Mouse (Mus musculus): Measurements from ENCODE around the gene Zbtb42.

Gene Zbtb42

DNA sequence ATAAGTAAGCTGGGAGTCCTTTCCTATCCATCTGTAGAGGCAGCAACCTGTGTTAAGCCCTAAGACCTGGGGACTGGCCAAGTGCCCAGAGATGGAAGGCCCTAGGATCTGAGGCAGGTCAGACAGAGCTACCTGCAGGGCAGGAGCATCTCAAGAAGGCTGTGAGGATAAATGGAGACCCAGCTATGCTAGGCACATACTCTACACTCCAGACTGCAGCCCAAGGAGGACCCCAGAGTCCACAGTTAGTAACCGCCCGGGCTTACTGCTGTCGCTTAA lies 17.4 kb upstream of the Zbtb42 start:
- ATAC-seq (ENCODE audit: low TSS enrichment), result no peak

DNA sequence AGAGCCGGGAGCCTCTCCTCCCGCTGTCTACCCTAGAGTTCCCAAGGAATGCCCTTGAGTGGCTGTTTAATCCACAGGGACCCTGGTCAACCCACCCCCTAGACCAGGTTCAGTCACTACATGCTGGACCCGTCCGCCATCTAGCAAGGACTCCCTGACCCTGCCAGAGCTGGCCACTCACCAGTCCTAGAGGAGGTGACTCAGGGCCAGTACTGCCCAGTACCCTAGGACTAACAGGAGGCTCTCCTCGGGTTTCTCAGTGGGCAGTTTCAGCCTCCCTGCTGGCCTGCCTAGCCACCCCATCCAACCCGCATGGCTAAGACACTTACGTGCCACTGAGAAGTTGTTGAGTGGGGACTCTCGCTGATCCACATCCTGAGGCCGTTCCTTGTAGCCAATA lies 16.8 kb upstream of the Zbtb42 start:
- no peak for ATAC-seq (ENCODE audit: low TSS enrichment)

GRCm38 (mm10) chr12:112663303-112663702 lies 15.3 kb upstream of the Zbtb42 start:
- no peak for ATAC-seq (ENCODE audit: low TSS enrichment)

DNA sequence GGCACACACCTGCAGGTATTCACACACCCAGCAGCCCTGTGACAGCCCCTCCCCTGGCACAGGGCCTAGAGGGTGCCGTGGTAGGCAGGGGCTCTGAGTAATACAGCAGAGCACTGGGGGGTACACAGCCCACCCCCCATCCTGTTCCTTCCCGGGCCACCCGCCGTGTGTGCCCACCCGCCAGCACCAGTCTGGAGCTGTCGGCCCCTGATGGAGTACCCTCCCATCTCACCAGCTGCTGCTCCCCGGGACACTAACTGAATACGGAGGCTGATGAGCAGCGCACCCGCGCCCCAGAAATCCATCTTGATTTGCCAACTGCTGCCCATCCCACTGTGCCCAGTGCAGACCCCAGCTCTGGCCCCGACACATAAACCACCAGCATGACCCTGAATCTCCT lies 14.9 kb upstream of the Zbtb42 start:
- ATAC-seq (ENCODE audit: low TSS enrichment), result no peak

DNA sequence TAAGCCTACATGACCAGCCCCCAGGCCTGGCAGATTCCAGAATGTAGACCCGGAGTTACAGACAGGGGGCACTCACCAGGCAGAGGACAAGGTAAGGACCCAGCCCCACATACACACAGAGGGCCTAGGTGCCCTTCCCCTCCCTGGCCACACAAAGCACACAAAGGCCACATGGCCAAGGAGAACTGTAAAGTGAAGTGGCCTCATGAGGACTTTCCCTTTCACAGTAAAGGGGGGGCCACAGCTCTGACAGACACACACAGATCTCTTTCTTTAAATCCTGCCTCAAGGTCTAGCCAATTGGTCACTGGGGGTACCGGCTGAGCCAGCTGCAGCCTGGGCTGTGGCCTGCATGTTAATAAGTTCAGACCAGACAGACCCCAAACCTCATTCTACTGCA lies 14.5 kb upstream of the Zbtb42 start:
- no peak for ATAC-seq (ENCODE audit: low TSS enrichment)

DNA sequence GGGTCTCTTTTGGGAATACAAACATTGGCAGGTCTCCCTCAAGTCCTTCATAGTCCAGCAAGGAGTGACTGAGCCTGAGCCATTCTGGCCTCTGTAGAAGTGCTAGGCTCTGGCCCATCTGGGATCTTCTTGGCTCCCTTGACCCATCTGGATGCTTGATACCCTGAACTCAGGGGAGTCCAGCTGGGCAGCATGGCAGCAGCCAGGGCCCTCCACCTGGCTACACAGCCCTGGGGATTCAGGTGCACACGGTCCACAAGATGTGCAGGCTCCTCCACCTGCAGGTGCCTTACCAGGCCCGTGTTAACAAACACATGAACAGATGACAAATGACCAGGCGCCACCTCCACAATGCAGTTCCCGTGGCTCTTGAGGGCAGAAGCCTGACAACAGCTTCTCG lies 14.0 kb upstream of the Zbtb42 start:
- ATAC-seq (ENCODE audit: low TSS enrichment), result no peak

- peak; percentile 33 for ATAC-seq (ENCODE audit: low TSS enrichment)
Measured at GRCm38 (mm10) chr12:112665445-112665844, 13.2 kb upstream of the Zbtb42 start.

DNA sequence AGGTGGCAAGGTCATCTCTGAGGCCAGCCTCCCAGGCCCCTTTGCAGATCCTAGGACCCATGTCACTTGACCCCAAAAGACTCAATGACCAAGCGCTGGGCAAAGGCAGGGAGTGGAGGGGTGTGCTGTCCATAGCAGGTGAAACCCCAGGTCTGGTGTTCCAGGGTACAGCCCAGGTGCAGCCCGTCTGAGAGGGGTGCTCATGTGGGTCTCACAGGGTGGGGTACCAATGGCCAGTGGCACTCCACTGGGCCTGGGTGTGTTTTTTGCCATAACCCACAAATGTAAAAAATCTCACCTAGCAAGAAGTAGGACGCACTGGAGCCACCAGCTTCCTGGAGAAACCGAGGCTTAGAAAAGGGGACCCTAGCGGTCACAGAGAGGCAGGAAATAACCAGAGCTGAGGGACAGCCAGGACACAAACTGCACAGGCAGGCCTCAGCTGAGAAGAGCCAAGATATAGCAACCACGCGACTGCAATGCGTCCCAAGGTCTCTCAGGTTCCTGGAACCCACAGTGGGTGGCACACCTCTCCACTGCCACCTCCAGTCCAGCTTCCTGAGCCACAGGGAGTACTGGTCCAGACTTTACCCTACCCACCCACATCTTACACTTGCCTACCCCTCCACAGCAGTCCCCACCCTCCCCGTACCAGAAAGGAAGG lies 12.6 kb upstream of the Zbtb42 start:
- 0 out of 2 replicates have a peak, but pooled peaks have one; percentile 1 for ATAC-seq (ENCODE audit: low TSS enrichment)

DNA sequence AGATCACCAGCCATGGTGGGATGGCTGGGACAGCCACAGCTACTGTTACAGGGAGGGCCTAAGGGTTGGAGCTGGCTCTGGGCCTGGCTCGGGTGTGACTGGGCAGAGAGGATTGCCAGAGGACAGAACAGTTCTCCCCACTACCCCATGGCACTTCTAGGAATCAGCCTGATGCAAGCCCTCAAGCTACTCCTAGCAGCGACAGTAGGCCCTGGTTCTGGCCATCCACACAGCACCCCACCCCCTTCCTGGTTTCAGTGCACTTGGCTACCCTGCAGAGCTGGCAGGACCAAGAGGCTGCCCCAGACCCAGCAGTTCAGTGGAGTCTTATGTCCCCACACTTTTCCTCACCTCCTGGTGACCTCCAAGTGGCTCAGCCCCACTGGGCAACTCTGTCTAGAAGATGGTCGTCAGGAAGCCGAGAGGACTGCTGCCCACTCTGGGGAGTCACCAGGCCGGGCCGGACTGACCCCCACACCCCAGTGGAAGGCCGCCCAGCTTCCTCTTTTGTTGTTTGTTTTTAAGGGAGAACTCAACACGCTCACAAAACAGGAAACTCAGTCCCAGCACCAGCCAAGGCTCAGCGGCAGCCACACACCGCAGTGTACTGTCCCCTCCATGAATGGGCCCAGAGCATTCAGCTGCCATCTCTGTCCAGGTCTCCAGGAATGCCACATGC lies 10.9 kb upstream of the Zbtb42 start:
- ATAC-seq (ENCODE audit: low TSS enrichment), result no peak

DNA sequence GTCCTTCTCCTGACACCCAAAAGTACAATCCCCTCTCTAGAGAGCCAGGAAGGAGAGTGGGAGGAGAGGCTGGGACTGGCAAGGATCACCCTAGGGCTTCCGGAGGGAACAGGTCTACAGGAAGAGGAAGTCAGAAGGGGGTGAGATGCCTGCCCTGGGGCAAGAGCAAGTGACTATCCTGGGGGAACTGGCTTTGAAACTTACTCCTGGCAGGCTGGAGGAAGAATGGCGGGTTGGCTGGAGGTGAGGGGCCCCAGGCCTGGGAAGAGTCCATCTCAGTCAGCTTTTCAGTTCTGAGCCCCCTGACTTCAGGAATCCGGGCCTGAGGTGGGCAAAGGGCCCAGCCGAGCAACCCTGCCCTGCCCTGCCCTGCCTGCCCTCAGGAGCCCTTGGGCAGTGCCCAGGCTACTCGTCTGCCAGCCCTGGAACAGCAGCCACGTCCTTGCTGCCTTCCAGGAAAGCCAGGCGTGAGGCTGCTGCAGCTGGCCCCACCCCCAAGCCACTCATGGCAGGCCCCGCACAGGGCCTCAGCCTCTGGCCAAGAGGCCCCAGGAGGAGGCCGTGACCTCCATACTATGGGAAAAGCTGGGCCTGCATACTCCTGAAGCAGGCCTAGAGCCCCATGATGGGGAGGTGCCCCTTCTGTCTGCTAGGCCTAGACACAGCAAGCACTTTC lies 7.8 kb upstream of the Zbtb42 start:
- ATAC-seq (ENCODE audit: low TSS enrichment), result no peak

DNA sequence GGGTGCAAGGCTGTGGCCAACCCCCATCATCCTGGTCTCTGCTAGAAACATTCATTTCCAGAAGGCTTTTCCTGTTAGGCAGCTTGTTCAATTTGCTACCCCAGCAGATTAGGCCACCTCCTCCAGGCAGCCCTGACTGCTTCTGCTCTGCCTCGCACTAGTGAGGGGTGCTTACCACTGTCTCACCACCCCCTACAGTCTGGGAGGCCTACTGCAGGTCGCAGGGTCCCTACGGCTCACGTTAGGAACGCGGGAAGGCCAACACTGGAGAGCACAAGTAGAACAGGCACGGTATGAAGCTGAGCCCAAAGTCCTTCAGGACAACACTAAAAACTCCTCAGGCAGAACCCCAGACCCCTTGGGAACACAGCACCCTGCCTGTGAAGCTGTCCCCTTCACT lies 6.7 kb upstream of the Zbtb42 start:
- no peak for ATAC-seq (ENCODE audit: low TSS enrichment)

DNA sequence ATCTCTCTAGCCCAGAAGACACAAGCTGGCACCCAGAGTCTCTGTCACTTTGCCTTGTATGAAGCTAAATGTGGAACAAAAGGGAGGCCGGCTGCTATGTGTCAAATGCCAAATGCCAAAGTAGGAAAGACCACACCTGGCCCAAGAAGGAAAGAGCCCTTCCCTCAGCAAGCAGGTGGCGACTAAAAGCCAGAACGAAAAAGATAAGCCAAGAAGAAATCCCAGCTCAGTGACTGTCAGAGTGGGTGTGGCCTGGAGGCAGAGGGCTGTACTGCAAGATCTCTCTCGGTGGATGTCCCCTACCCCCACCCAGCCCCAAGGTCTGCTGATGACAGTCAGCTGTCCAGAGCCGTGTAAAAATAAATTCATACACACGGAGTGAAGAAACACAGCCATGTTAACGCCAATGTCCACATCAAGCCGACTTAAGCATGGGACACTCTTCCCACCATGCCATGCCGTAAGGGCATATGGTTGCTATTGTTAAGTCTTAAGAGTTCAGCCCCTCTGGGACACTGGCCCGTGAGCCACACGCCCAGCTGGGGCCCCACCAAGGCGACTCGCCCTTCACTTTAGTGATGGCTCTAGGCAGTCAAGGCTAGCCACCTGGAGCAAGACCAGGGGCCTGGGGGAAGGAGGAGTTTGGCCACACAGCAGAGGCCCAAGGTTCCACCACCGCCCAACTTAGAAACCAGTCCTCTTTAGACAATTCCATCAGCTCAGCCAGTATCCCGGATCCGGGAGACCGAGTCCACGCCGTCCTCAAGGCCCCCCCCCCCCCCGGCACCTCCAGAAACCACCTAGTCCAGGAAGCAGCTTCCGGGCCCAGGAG lies 5.7 kb upstream of the Zbtb42 start:
- ATAC-seq (ENCODE audit: low TSS enrichment), result no peak

GRCm38 (mm10) chr12:112673576-112674091 lies 5.0 kb upstream of the Zbtb42 start:
- ATAC-seq (ENCODE audit: low TSS enrichment), result peak; percentile 10; the same call in 1 of the 2 replicates

DNA sequence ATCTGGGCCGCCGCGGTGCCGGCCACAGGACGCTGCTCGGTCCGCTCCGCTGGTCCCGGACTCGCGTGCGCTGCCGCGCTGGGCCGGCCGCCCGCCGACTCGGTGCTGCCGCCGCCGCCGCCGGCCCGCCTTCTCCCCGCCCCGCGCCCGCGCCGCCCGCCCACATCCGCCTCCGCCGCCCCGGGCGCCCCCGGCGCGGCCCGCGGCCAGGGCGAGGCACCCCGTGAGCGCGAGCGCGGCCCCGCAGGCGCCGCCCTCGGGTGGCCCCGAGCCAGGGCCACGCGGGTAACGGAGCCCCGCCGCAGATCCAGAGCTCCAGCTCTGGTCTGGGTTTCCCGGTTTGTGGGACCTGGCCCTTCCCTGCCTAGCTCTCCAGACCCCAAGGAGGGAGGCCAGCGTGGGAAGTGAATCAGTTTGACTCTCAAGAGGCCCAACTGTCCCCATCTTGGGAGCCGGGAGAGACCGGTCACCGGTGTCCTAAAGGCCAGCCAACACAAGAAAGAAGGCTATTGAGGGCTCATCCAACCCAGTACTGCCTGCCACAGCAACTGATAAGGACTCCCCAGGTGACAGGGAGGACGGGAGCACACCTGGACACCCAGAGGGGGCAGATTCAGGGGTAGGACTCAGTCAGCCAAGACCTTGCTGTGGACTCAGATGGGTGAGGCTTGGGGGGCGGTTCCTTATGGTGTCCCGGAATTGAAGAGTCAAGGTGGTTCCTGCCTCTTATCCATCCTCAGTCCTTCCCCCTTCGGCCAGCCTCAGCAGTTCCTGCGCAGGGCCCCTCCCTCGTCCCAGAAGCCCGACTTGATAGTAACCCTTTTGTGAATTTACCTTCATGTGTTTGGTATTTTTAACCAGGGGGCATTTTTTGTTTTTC lies 4.3 kb upstream of the Zbtb42 start, which contains the start of gene Akt1:
TSS of gene Akt1 (minus strand) at position 753 of the 880 bp plus-strand sequence.
- peak; percentile 31 for ATAC-seq (ENCODE audit: low TSS enrichment)

DNA sequence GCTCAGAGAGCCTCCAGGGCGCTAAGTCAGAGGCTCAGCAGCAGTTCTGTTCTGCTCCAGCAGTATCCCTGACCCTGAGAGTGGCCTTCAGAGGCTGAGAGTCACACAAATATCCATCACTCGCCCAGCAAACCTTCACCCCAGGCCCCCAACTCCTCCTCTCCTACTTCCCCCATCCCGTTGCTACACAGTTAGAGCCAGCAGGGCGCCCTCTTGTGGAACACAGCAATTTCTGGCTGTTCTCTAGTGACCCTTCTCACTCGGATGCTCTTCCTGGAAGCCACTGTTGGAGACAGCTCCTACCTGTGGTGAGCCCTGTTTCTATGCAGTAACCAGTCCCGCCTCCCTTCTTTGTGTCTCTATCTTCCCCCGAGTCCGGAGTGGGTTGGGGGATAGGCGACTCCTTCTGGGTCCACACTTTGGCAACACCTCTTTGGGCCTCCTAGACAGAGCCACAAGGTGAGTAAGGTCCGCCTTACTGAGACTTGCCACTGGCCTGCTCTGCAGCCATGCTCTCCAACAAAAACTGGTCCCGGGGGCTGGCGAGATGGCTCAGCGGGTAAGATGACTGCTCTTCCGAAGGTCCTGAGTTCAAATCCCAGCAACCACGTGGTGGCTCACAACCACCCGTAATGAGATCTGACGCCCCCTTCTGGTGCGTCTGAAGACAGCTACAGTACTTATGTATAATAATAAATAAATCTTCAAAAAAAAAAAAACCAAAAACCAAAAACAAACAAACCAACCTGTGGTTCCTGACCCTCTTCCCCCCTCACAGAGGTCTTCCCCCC lies 3.2 kb upstream of the Zbtb42 start:
- peak; percentile 58 for ATAC-seq (ENCODE audit: low TSS enrichment)

GRCm38 (mm10) chr12:112677076-112677475 lies 1.6 kb upstream of the Zbtb42 start:
- no peak for ATAC-seq (ENCODE audit: low TSS enrichment)

DNA sequence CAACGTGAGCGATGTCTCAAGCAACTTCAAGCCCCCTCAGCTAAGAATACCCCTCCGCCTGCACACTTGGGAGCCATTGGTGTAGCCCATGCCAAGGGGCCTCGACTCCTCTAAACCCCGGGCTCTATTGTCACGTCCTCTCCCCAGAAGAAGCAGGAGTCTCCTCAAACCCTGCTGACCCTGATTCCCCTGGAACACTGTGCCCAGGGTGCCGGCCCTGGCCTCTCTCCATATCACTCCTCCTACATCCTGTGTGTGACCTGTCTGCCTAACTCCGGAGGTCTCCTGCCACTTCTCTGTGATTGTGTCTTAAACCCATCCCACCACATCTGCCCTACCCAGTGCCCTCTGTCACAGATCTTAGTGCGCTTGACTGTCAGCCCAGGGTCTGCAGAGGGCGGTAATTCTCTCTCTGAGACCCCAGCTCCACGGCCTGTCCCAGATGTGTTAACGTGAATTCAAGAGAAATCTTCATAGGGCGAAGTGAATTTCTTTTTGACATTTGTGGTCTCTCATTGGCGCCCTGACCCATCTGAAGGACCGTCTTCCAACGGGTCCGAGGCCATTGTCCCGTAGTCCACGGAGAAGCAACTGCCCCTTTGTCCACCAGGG lies 579 bp upstream of the Zbtb42 start:
- no peak for ATAC-seq (ENCODE audit: low TSS enrichment)

DNA sequence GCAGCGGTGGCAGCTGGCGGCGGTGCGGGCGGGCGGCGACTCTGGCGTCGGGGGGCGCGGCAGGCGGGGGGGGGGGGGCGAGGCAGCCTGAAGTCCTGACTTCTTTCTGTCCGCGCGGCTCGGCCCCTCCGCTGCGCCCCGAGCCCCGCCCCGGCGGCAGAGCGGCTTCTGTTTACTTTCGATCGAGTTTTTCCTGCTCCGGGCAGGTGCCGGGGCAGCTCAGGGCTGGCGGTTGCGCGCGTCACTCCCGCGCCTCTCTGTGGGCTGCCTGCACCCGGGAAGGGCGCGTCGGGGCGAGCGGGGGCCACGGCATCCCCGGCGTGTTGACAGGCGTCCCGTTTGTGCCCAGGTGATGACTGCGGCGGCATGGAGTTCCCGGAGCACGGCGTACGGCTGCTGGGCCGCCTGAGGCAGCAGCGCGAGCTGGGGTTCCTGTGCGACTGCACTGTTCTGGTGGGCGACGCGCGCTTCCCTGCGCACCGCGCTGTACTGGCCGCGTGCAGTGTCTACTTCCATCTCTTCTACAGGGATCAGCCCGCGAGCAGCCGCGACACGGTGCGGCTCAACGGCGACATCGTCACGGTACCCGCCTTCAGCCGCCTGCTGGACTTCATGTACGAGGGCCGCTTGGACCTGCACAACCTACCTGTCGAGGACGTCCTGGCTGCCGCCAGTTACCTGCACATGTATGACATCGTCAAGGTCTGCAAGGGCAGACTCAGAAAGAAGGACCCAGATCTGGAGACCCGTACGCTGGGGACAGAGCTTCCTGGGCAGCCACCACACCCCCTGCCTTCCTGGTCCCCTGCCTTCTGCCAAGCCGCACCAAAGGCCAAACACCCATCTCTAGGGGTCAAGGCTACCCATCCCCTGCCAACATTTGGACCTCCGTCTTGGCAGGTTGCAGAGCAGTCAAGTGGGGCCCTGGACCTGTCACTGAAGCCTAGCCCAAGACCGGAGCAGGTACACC lies 684 bp downstream of the Zbtb42 start:
- ATAC-seq (ENCODE audit: low TSS enrichment), result no peak

- ATAC-seq (ENCODE audit: low TSS enrichment), result peak; percentile 57; the same call in 1 of the 2 replicates
Measured at GRCm38 (mm10) chr12:112683351-112683750, 4.7 kb downstream of the Zbtb42 start.
